Mouse (Mus musculus) bone marrow, adult 2 months (tissue): Measurements from ENCODE around the gene Gpr180.

Experiments used
- CTCF ChIP-seq: fragments of 200-500 bp; IDR thresholded peaks from 2 replicates; pipeline ENCODE4 v1.5.1; 2011; ENCODE audit warnings: low read length, control low read depth; ENCODE audit not compliant: control insufficient read depth, insufficient read depth
- POLR2A ChIP-seq: fragments of 200-500 bp; IDR thresholded peaks from 2 replicates; pipeline ENCODE4 v1.6.1; 2011; ENCODE audit warnings: low read depth, mild to moderate bottlenecking, control low read depth, low read length, borderline replicate concordance; ENCODE audit not compliant: control insufficient read depth

DNA sequence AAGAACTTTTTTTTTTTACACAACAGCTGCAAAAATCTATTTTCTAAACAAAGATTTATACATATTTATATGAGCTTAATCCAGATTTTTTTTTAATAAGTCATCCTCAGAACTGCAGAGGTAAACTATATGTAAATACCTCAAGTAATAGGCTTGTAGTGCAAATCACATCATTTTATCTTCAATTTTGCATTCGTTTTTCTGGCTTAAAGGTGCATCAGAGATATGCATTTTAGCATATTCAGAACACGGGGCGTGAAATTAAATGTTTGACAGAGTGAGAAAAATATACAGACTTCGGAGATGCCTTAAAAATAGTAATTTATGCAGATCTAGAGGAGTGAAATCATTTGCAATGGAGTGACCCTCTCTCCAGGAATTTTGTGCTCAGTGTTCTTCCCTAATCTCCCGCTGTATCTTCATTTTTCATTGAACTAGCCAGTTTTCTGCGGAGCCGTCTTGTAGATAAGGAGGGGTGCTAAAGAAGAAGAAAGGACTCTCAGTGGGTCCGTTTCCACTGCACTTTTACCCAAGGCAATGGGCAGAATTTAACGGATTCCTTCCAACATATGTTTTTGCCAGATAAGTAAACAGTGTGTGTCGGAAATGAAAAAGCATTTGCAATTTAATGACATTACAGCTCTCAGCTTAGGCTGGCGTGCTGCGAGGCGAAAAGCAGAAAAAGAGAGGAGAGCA is 57.4 kb downstream of the Gpr180 start:
- TF ChIP-seq POLR2A (no peak), CTCF (no peak)
